Mouse (Mus musculus) duodenum, adult 2 months (tissue): ENCODE data around the gene Smim15. TPM values are rescaled to one million over a fixed set of nuclear protein-coding genes. Genes with fewer than 3 reads are reported as not detected.

Experiments used
- polyA plus RNA-seq: library from polyadenylated mRNA; depleted of rRNA; stranded (reverse); fragments of >200 nt; gene quantifications from 2 replicates; pipeline ENCODE4 v1.2.3, GENCODE M21; 2012; ENCODE audit warnings: low replicate concordance; rRNA removed

Gene Smim15
- 1.1 and 1.3 TPM in 2 replicates for polyA plus RNA-seq

DNA sequence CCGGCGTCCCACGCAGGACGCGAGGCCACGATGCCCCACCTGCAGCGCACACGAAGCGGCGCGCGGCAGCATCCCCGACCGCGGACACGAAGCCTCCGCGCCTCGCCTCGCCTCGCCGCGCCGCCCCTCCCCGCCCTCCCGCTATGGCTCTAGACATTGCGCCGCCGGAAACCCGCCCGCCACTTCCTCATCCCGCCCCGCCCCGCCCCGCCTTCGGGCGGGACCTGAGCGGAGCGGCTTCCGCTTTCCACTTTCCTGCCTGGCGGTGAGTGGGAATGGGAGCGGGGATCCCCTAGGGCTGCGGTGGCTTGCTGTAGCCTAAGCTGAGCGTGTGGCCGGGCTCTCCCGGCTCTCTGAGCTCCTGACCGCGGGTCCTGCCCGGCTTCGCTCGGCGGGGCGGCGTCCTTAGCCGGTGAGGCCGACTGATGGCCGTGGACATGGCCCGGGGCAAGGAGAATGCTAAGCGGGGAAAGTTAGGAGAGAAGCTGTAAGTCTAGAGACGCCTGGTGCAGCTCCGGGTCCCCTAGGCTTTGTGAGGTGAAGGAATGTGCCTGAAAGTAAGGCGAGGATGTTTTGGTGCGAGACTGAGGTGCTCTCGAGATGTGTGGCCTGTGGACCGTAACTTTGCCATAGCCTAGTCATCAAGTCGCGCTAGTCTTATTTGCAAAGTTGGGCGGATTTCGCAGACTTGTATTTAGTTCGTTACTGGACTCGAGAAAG is at the start of gene Smim15:
Gene Smim15, plus strand, starts transcription at position 225 of the 720 bp plus-strand sequence.

Other genes with a start within 250 kb of the Smim15 start
- 1.5 and 2.6 TPM in 2 replicates for gene Ndufaf2, start 114.2 kb downstream of the Smim15 start, polyA plus RNA-seq
- gene Ercc8, start 114.3 kb downstream of the Smim15 start, polyA plus RNA-seq, result 3.0 and 4.0 TPM in 2 replicates
- gene Elovl7, start 170.0 kb downstream of the Smim15 start, polyA plus RNA-seq, result 1.2 and 1.7 TPM in 2 replicates